Mouse (Mus musculus) liver, embryonic 14.5 days (tissue): ENCODE measurements around the gene Ube2n.

ENCODE experiments used
- CTCF ChIP-seq: IDR thresholded peaks from 2 replicates; pipeline ENCODE4 v1.5.1; 2016; ENCODE audit warnings: antibody characterized with exemption, low read depth, control low read depth
- EP300 ChIP-seq: IDR thresholded peaks from 2 replicates; pipeline ENCODE4 v1.6.1; 2016; ENCODE audit warnings: antibody characterized with exemption, low read depth

DNA sequence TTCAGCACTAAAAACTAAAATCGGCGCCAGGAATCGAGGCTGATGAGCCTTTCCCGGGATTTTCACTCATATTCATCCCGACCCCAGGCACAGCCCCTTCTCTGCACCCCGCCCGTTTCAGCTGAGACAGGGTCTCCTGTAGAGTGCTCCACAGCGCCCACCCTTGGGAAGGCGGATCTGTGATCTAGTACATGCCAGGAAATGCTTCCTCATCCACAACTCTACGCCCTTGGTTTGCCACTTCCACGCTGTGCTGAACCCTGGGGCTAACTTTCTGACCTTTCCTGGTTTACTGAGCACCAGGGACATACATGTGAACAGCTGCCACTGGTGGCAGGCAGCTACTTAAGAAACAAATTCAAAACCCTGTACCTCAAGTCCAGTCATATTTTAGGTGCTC is 40.9 kb downstream of the Ube2n start:
- TF ChIP-seq CTCF: no peak
- no peak for TF ChIP-seq EP300
